Comparison of ENCODE assay signal across 10 mouse cellular contexts in genomic region chr9:71894246-71894942, GRCm38 (mm10).
DNase-seq lines count a peak whose midpoint lies in the region; ATAC-seq and TF ChIP-seq lines count a peak whose summit lies in the region.
"Had no signal": no experiment of that assay in that cellular context is flagged by ENCODE, and none has a peak within 500 bp of the region (broad histone marks: within the 10 kb centered on the region; RNA-seq: fewer than 3 reads in every experiment).

No protein-coding gene starts in this region.

- ATAC-seq in kidney, postnatal 0 days (replicated peaks; ENCODE audit: low FRiP score, low read depth) = no peak
- ATAC-seq in embryonic facial prominence, embryonic 15.5 days (ENCODE audit: insufficient number of reproducible peaks, low FRiP score, low TSS enrichment, low read depth) = no peak
- no peak for ATAC-seq in hindbrain, postnatal 0 days
- ATAC-seq in neural tube, embryonic 14.5 days (ENCODE audit: low read depth) = peak; percentile 65; the same call in 1 of the 2 replicates

- 56% methylated on average over 11 of the region's 11 CpGs for WGBS in kidney, postnatal 0 days
- 23% methylated on average over 11 of the region's 11 CpGs for WGBS in embryonic facial prominence, embryonic 15.5 days
- 15% methylated on average over 11 of the region's 11 CpGs for WGBS in hindbrain, postnatal 0 days
- WGBS in neural tube, embryonic 14.5 days = 8% methylated on average over 11 of the region's 11 CpGs

- no peaks in the 10 kb centered on the region for H3K4me1 ChIP-seq in kidney, postnatal 0 days (replicated peaks; ENCODE audit: insufficient read depth, low read length)
- peaks cover 27% of the 10 kb centered on the region for H3K4me1 ChIP-seq in embryonic facial prominence, embryonic 15.5 days
- no peaks in the 10 kb centered on the region for H3K4me1 ChIP-seq in hindbrain, postnatal 0 days (ENCODE audit: insufficient read depth, low read length)
- peaks cover 16% of the 10 kb centered on the region; the same call in 1 of the 2 replicates for H3K4me1 ChIP-seq in neural tube, embryonic 14.5 days (ENCODE audit: control insufficient read depth, insufficient read depth, low read length)

- TF ChIP-seq CTCF in kidney, postnatal 0 days (IDR thresholded peaks at IDR 0.05; ENCODE audit: low read depth) = no peak
- no peak for TF ChIP-seq CTCF in hindbrain, postnatal 0 days (IDR thresholded peaks at IDR 0.05; ENCODE audit: low read depth)

- H3K27me3 ChIP-seq in kidney, postnatal 0 days (ENCODE audit: insufficient read depth, low read length) = no peaks in the 10 kb centered on the region
- no peaks in the 10 kb centered on the region for H3K27me3 ChIP-seq in embryonic facial prominence, embryonic 15.5 days
- no peaks in the 10 kb centered on the region for H3K27me3 ChIP-seq in hindbrain, postnatal 0 days (ENCODE audit: insufficient read depth, low read length)
- no peaks in the 10 kb centered on the region for H3K27me3 ChIP-seq in neural tube, embryonic 14.5 days (ENCODE audit: control insufficient read depth, insufficient read depth, low read length)

- H3K4me3 ChIP-seq in kidney, postnatal 0 days (replicated peaks; ENCODE audit: low read depth, low read length) = peak overlapping the region; percentile 6
- H3K4me3 ChIP-seq in embryonic facial prominence, embryonic 15.5 days (replicated peaks) = peak overlapping the region; percentile 39
- peak overlapping the region; percentile 42 for H3K4me3 ChIP-seq in hindbrain, postnatal 0 days (ENCODE audit: low read length)
- H3K4me3 ChIP-seq in neural tube, embryonic 14.5 days (ENCODE audit: low read depth, low read length) = peak overlapping the region; percentile 36

- no peak for DNase-seq in kidney, postnatal 0 days (ENCODE audit: low spot score)
- no peak for DNase-seq in kidney, postnatal 14 days
- peak; percentile 48 for DNase-seq in hindbrain, postnatal 0 days (ENCODE audit: low spot score)
- DNase-seq in adipocyte (ENCODE audit: low spot score) = no peak
- DNase-seq in left cerebral cortex, adult 9 months (ENCODE audit: low spot score in 2 of 2) = no peak
- DNase-seq in kidney, adult 18-20 months = no peak
- DNase-seq: kidney, adult 11 months; right cerebral cortex, postnatal 14 days had no signal

- H3K27ac ChIP-seq in kidney, postnatal 0 days = no peak overlapping the region
- H3K27ac ChIP-seq in embryonic facial prominence, embryonic 15.5 days (replicated peaks) = peak overlapping the region; percentile 76
- H3K27ac ChIP-seq in hindbrain, postnatal 0 days = peak overlapping the region; percentile 60
- peak overlapping the region; percentile 73 for H3K27ac ChIP-seq in neural tube, embryonic 14.5 days (ENCODE audit: low read depth, low read length)

- H3K9ac ChIP-seq in kidney, postnatal 0 days (ENCODE audit: low read depth, low read length) = no peak overlapping the region
- peak overlapping the region; percentile 16; the same call in 1 of the 2 replicates for H3K9ac ChIP-seq in embryonic facial prominence, embryonic 15.5 days
- peak overlapping the region; percentile 52 for H3K9ac ChIP-seq in hindbrain, postnatal 0 days (replicated peaks; ENCODE audit: low read length)
- H3K9ac ChIP-seq in neural tube, embryonic 14.5 days (replicated peaks; ENCODE audit: low read depth, low read length) = peak overlapping the region; percentile 50

- H3K9me3 ChIP-seq in kidney, postnatal 0 days (replicated peaks; ENCODE audit: low read length) = no peaks in the 10 kb centered on the region
- H3K9me3 ChIP-seq in embryonic facial prominence, embryonic 15.5 days (replicated peaks) = no peaks in the 10 kb centered on the region
- H3K9me3 ChIP-seq in hindbrain, postnatal 0 days (ENCODE audit: low read length) = no peaks in the 10 kb centered on the region
- no peaks in the 10 kb centered on the region for H3K9me3 ChIP-seq in neural tube, embryonic 14.5 days (ENCODE audit: control insufficient read depth, low read length)

- H3K4me2 ChIP-seq in kidney, postnatal 0 days (ENCODE audit: low read length) = peak overlapping the region; percentile 21
- H3K4me2 ChIP-seq in embryonic facial prominence, embryonic 15.5 days (replicated peaks) = peak overlapping the region; percentile 49
- peak overlapping the region; percentile 55 for H3K4me2 ChIP-seq in hindbrain, postnatal 0 days (ENCODE audit: low read depth, low read length)
- peak overlapping the region; percentile 50 for H3K4me2 ChIP-seq in neural tube, embryonic 14.5 days (ENCODE audit: low read depth, low read length)

- no peaks in the 10 kb centered on the region for H3K36me3 ChIP-seq in kidney, postnatal 0 days (ENCODE audit: insufficient read depth, low read length)
- no peaks in the 10 kb centered on the region for H3K36me3 ChIP-seq in embryonic facial prominence, embryonic 15.5 days
- no peaks in the 10 kb centered on the region for H3K36me3 ChIP-seq in hindbrain, postnatal 0 days (ENCODE audit: insufficient read depth, low read length)
- no peaks in the 10 kb centered on the region for H3K36me3 ChIP-seq in neural tube, embryonic 14.5 days (ENCODE audit: control insufficient read depth, insufficient read depth, low read length)
